Mouse (Mus musculus) C2C12 (cell line): ENCODE results near the gene Ddah2. TPM values are rescaled to one million over a fixed set of nuclear protein-coding genes. Genes with fewer than 3 reads are reported as not detected.

Source experiments
- H3K27me3 ChIP-seq: one replicate; pipeline ENCODE4 v1.6.1; 2011; ENCODE audit not compliant: control insufficient read depth, insufficient read depth, insufficient read length
- H3K36me3 ChIP-seq: one replicate; pipeline ENCODE4 v1.6.1; 2011; ENCODE audit not compliant: control insufficient read depth, insufficient read depth
- H3K4me3 ChIP-seq: one replicate; pipeline ENCODE4 v1.5.1; 2011; ENCODE audit warnings: mild to moderate bottlenecking, control low read depth; ENCODE audit not compliant: poor library complexity, insufficient read depth, severe bottlenecking
- H3K79me2 ChIP-seq: one replicate; pipeline ENCODE4 v1.6.1; 2011; ENCODE audit not compliant: control insufficient read depth, insufficient read depth
- H3K79me3 ChIP-seq: one replicate; pipeline ENCODE4 v1.6.1; 2011; ENCODE audit warnings: low read depth, control low read depth
- H3ac ChIP-seq: one replicate; pipeline ENCODE3; 2011; ENCODE audit warnings: low read depth; ENCODE audit not compliant: control insufficient read depth, insufficient read length
- CEBPB ChIP-seq: IDR thresholded peaks from one replicate; pipeline ENCODE4 v1.6.1; 2011; ENCODE audit warnings: low read depth, mild to moderate bottlenecking, control low read depth, moderate library complexity
- CTCF ChIP-seq: IDR thresholded peaks from one replicate; pipeline ENCODE4 v1.5.1; 2011; ENCODE audit not compliant: control insufficient read depth, insufficient read depth, insufficient read length
- FOSL1 ChIP-seq: IDR thresholded peaks from one replicate; pipeline ENCODE4 v1.8.0; 2011; ENCODE audit warnings: mild to moderate bottlenecking, low read length; ENCODE audit not compliant: poor library complexity, insufficient read depth, severe bottlenecking
- MAX ChIP-seq: IDR thresholded peaks from one replicate; pipeline ENCODE4 v1.6.1; 2011; ENCODE audit warnings: mild to moderate bottlenecking, control low read depth
- MYOD1 ChIP-seq: IDR thresholded peaks from one replicate; pipeline ENCODE4 v1.6.1; 2011; ENCODE audit warnings: low read depth; ENCODE audit not compliant: control insufficient read depth, insufficient read length
- MYOG ChIP-seq: IDR thresholded peaks from one replicate; pipeline ENCODE4 v1.6.1; 2011; ENCODE audit not compliant: control insufficient read depth, insufficient read length; ENCODE audit errors: extremely low read depth
- USF1 ChIP-seq: IDR thresholded peaks from one replicate; pipeline ENCODE4 v1.6.1; 2011; ENCODE audit warnings: low read depth, mild to moderate bottlenecking, control low read depth, moderate library complexity
- polyA plus RNA-seq: library from polyadenylated mRNA; unstranded; fragments of >200 nt; fragmentation: generic; extraction: Trizol; gene quantifications from one replicate; pipeline ENCODE4 v1.2.1, GENCODE M21; 2012; ENCODE audit warnings: missing spikeins

Ddah2 gene
- polyA plus RNA-seq, 1 experiment, result 129 TPM

GRCm38 (mm10) chr17:35023756-35024155 is 35.1 kb upstream of the Ddah2 start:
- Histone ChIP-seq H3K27me3 (no peaks in the 10 kb centered on the region), H3K79me3 (no peaks in the 10 kb centered on the region), H3K79me2 (no peaks in the 10 kb centered on the region), H3K36me3 (no peaks in the 10 kb centered on the region), H3ac (no peak overlapping the region), H3K4me3 (no peak overlapping the region)
- TF ChIP-seq CTCF, result no peak
- TF ChIP-seq CEBPB, result no peak
- TF ChIP-seq MAX, result no peak
- TF ChIP-seq FOSL1, result no peak
- no peak for TF ChIP-seq USF1
- TF ChIP-seq MYOD1, result no peak
- no peak for TF ChIP-seq MYOG

GRCm38 (mm10) chr17:35024261-35024660 is 34.6 kb upstream of the Ddah2 start:
- no peak overlapping the region for H3K4me3 ChIP-seq
- no peak overlapping the region for H3ac ChIP-seq
- H3K36me3 ChIP-seq, result no peaks in the 10 kb centered on the region
- TF ChIP-seq USF1 (no peak), MAX (no peak), CTCF (no peak), MYOG (no peak)
- no peaks in the 10 kb centered on the region for H3K79me3 ChIP-seq
- no peaks in the 10 kb centered on the region for H3K79me2 ChIP-seq
- no peaks in the 10 kb centered on the region for H3K27me3 ChIP-seq

GRCm38 (mm10) chr17:35024691-35025488 is 33.9 kb upstream of the Ddah2 start:
- TF ChIP-seq FOSL1 (no peak), MAX (no peak), MYOD1 (no peak)
- no peaks in the 10 kb centered on the region for H3K79me2 ChIP-seq
- no peaks in the 10 kb centered on the region for H3K36me3 ChIP-seq
- H3ac ChIP-seq, result no peak overlapping the region
- no peak overlapping the region for H3K4me3 ChIP-seq
- H3K79me3 ChIP-seq, result no peaks in the 10 kb centered on the region
- H3K27me3 ChIP-seq, result no peaks in the 10 kb centered on the region

- Histone ChIP-seq H3ac (no peak overlapping the region), H3K79me2 (no peaks in the 10 kb centered on the region), H3K27me3 (no peaks in the 10 kb centered on the region), H3K4me3 (no peak overlapping the region), H3K79me3 (no peaks in the 10 kb centered on the region), H3K36me3 (no peaks in the 10 kb centered on the region)
- TF ChIP-seq CTCF (no peak), USF1 (no peak), MYOD1 (no peak), MYOG (no peak), FOSL1 (no peak), CEBPB (no peak), MAX (no peak)
These were observed 32.6 kb upstream of the Ddah2 start for GRCm38 (mm10) chr17:35026206-35026605.

GRCm38 (mm10) chr17:35027277-35028068 is 31.4 kb upstream of the Ddah2 start, which contains the start of gene Sapcd1:
Sapcd1 (minus strand) TSS chr17:35028016.
- H3K79me3 ChIP-seq, result no peaks in the 10 kb centered on the region
- H3K27me3 ChIP-seq, result no peaks in the 10 kb centered on the region
- no peak for TF ChIP-seq MAX
- TF ChIP-seq MYOD1, result no peak
- no peak for TF ChIP-seq CTCF
- no peak for TF ChIP-seq FOSL1
- no peak for TF ChIP-seq CEBPB
- TF ChIP-seq MYOG, result no peak
- TF ChIP-seq USF1, result no peak
- no peak within 1 kb of the TSS for H3ac ChIP-seq
- H3K79me2 ChIP-seq, result no peaks in the 10 kb centered on the region
- H3K4me3 ChIP-seq, result no peak within 1 kb of the TSS
- no peaks in the 10 kb centered on the region for H3K36me3 ChIP-seq
